Mouse (Mus musculus): ENCODE results near the gene Atic.

DNA sequence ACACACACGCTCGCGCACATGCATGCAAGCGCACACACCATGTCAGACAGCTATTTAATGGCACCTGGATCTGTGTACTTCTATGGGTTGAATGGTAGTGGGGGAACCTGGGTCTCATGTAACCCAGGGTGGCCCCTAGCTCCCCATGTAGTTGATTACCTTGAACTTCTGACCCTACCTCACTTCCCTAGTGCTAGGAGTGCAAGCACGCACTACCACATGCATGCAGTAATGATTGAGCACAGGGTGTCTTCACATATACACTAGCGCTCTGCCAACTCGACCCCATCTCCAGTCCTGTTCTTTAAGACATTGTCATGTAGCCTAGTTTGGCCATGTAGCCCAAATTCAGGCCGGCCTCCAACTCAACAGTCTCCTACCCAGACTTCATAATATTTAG is 26.4 kb downstream of the Atic start:
- TF ChIP-seq EP300 (IDR thresholded peaks at IDR 0.05) (no peak), CTCF (IDR thresholded peaks at IDR 0.05) (no peak)

Data from lung, postnatal 0 days (tissue).